Mouse (Mus musculus) spleen, embryonic (tissue): Measurements from ENCODE around the gene Vdac2.

ENCODE experiments used
- CTCF ChIA-PET: fragments of 350-600 bp; sonication (Branson Sonifier 250); formaldehyde crosslinking; loops from one replicate; lab custom pipeline; 2022; lab: Charles Lee

Gene Vdac2

GRCm38 (mm10) chr14:21824938-21825337 is at the start of gene Vdac2:
TSS of gene Vdac2 (plus strand) at chr14:21825238.
- CTCF ChIA-PET, result no interaction called here

- CTCF ChIA-PET, result no interaction called here
Observed at GRCm38 (mm10) chr14:21776201-21776600, 48.8 kb upstream of the Vdac2 start.

GRCm38 (mm10) chr14:21786500-21786899 is 38.5 kb upstream of the Vdac2 start:
- CTCF ChIA-PET, result no interaction called here

DNA sequence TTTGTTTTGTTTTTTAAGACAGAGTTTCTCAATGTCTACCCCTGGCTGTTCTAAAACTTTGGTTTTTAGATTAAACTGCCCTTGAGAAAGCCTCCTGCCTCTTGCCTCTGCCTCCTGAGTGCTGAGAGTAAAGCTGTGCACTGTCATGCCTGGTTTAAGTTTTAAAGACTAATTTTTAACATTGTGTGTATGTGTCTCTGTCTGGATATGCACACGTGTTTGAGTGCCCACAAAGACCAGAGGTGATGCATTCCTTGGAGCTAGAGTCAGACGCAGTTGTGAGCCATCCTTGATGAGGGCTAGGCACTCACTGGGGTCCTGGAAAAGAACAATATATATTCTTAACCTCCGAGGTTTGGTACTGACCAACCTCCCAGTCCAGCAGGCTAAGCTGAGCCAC is 37.7 kb upstream of the Vdac2 start:
- CTCF ChIA-PET, result no interaction called here

- CTCF ChIA-PET, result no interaction called here
Observed at GRCm38 (mm10) chr14:21788121-21788520, 36.9 kb upstream of the Vdac2 start.

GRCm38 (mm10) chr14:21790585-21791251 is 34.3 kb upstream of the Vdac2 start:
- CTCF ChIA-PET, result no interaction called here

- CTCF ChIA-PET, result no interaction called here
Observed at GRCm38 (mm10) chr14:21791722-21792121, 33.3 kb upstream of the Vdac2 start.

DNA sequence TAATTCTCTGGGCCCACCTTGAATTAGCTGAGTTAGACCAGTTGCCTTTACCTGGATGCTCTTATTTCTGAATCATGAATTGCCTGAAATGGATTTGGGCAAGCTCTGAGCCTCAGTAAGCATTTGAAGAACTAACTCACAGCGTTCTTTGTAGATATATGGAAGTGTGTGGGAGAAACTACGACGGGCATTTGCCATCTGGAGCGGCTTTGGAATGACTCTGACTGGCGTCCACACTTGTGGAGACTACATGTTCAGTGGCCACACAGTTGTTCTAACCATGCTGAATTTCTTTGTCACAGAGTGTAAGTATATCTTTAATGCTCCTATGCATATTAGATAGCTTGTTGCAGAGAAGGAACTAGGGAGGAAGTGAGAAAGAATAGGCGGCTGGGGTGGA is 32.8 kb upstream of the Vdac2 start:
- CTCF ChIA-PET, result no interaction called here

GRCm38 (mm10) chr14:21800641-21801040 is 24.4 kb upstream of the Vdac2 start:
- CTCF ChIA-PET, result no interaction called here

- CTCF ChIA-PET, result no interaction called here
Observed at GRCm38 (mm10) chr14:21801624-21802023, 23.4 kb upstream of the Vdac2 start.

DNA sequence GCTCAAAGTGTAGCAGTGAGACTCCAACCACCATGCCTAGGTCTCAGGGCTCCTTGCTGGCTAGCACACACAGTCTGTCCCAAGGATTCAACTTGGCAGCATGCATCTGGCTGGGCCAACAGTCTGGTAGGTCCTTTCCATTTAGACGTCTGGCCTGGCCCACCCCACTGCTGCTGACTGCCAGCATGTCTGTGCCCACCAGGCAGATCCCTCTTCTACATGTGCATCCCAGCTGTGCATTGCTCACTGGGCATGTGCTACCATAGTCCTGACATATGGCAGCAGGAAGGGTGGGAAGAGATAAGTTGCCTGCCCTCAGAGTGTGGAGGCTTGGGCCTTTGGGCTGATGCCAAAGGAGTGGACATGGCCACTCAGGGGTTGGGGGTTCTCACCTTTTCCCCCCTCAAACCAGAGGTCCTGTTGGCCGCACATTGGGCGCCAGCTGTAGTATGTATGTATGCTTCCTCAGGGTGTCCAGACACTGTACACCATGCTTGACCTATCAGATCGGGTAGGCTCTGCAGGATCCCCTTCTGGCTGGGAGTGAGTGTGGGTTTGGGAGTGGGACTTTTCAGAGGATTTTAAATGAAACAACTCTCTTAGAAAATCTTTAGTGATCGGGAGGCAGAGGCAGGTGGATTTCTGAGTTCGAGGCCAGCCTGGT is 22.4 kb upstream of the Vdac2 start:
- CTCF ChIA-PET, result no interaction called here

- CTCF ChIA-PET, result no interaction called here
Observed at GRCm38 (mm10) chr14:21806203-21806602, 18.8 kb upstream of the Vdac2 start.

DNA sequence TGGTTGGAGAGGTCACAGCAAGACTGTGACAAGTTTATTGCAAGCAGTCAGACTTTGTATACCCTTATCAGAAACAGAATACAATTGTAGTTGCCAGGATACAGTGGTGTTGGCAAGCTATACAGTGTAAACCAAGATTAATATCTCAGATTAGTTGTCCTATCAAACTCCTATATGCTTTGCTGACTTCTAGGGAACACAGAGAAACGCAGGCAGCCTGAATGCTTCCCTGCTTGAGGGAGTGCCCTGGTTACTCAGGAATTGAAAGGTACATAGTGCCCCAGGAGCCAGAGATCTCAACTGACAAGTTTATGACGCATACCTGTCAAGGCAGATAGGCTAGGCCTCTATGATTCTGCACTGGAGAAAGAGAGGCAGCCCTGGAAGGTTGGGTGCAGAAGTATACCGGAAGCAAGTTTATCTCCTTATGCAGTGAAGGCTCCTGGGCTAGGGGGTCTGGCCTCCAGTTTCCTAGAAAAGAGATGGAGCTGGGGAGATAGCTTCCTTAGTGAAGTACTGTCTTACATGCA is 18.3 kb upstream of the Vdac2 start:
- CTCF ChIA-PET, result no interaction called here

DNA sequence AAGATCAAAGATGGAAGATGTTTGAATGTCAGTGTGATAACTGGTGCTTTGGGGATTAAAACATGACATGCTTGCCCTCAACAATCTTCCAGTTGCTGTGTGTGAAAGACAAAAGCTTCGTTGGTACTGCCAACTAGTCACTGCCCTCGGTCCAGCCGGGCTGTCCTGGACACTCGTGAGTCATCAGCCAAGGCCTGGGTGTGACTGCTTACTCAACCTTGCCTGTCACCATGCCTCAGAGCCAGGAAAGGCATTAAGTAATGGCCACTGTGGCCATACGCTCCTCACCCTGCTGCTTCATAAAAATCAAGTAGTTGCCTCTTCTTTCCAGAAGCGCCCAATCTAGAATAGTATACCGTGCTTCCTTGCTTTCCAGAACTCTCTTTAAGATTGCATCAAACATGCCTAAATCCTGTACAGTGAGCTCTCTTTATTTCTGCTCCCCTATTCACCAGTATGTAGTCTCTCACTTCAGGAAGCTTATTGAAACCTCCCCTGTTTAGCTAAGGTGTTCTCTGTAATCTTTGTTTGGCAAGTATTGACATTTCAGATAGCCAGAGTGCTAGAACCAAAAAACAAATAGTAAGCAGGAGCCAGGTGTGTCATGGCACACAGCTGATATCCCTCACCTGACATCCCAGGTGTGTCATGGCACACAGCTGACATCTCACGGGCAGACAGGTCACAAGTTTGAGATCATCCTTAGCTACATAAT is 16.7 kb upstream of the Vdac2 start:
- CTCF ChIA-PET, result no interaction called here

DNA sequence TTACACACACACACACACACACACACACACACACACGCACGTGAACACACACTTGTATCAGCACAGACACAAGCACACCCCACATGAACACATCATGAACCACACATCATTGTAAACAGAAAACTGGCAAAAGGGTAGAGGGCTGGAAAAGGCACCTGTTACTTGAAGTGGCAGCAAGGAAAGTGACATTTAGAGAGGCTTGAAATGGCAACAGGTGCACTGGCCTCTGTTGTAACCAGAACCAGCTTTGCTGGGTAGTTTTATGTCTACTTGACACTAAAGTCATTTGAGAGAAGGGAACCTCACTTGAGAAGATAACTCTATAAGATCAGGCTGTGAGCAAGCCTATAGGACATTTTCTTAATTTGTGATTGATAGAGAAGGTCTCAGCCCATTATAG is 15.6 kb upstream of the Vdac2 start:
- CTCF ChIA-PET, result no interaction called here

GRCm38 (mm10) chr14:21811301-21811700 is 13.7 kb upstream of the Vdac2 start:
- CTCF ChIA-PET, result interaction anchor here (0.5 kb wide), 1 partner anchor 26 kb away, joined by 3 read pairs; no protein-coding TSS in a partner anchor

DNA sequence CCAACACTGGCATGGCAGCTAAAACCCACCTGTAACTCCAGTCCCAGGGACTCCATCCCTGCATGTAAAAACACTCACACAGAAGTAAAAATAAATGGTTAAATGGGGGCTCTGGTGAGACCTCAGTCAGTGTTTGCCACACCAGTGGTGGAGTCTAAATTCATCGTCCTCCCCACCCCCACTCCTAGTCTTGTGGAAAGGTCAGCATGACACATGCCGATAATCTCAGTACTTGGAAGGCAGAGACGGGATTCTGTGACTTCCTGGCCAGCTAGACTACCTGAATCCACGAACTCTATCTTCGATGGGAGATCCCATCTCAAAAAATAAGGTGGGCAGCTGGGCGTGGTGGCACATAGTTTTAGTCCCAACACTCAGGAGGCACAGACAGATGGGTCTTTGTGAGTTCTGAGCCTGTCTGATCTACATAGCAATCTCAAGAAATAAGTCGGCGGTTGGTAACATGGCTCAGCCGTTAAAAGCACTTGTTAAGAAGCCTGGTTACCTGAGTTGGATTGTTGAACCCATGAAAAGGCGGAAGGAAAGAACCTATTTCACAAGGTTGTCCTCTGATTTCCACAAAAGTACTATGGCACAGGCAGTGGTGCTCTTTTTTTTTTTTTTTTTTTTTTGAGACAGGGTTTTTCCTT is 13.2 kb upstream of the Vdac2 start:
- CTCF ChIA-PET, result interaction anchor here (0.5 to 1.0 kb wide), 3 partner anchors 26 to 38 kb away, joined by 3 to 8 read pairs (median 4); no protein-coding TSS in a partner anchor

DNA sequence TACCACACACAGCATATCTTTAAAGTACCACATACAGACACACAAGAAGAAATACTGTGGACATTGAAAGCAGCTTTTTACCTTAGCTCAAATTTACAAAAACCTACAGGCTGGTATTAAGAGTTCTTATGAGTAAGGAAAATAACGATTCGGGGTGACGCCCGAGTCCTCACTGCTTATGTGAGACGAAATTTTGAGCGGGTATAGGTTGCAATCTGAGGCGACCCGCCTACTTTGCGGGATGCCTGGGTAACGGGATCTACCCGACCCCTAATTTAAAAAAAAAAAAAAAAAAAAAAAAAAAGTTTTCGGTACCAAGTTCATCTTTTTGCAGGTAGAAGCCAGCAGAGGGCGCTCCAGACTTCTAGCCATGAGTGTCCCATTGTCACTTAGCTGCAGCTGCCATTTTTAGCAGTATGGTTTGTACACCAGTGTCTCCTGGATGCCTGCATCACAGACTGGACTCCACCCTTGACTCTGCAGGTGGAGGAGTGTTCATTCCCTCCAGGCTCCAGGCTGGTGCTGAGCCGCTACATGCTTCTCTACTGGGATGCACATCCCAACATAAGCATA is 12.4 kb upstream of the Vdac2 start:
- CTCF ChIA-PET, result interaction anchor here (1.0 kb wide), 1 partner anchor 37 kb away, joined by 4 read pairs; no protein-coding TSS in a partner anchor

DNA sequence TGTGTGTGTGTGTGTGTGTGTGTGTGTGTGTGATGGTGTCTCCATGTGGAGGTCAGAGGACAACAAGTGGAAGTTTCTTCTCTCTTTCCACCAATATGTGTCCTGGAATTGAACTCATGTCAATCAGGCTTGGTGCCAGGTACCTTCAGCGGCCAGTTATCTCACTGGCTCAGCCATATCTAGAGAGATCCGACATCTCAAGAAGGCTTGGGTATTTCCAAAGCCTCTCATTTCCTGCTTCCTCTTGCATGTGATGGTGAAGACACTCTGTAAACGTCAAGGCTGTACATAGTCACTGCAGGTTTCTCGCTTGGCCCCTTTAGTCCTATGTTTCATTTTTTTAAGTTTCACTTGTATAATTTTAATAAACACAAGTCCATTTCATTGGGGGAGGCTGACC is 11.8 kb upstream of the Vdac2 start:
- CTCF ChIA-PET, result interaction anchor here (1.2 kb wide), 1 partner anchor 38 kb away, joined by 3 read pairs; no protein-coding TSS in a partner anchor

GRCm38 (mm10) chr14:21813847-21814246 is 11.2 kb upstream of the Vdac2 start:
- CTCF ChIA-PET, result interaction anchor here (0.6 to 1.2 kb wide), 3 partner anchors 8 to 227 kb away, joined by 3 to 4 read pairs (median 3); no protein-coding TSS in a partner anchor

DNA sequence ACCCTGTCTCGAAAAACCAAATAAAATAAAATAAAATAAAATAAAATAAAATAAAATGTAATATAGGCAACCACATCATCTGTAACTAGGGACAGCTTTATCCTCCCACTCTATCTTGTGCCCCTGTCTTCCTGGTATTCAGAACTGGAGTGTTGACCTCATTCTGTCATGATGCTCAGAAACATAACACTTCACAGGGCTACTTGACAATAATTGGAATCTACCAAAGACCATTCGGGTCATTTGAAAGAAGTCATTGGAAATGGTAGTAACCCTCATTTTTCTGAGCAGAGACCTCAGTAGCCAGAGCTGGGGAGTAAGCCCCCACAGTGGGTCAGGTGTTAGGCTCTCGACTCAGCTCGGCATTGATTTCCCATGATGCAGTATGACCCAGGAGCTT is 10.4 kb upstream of the Vdac2 start:
- CTCF ChIA-PET, result interaction anchor here (1.0 to 1.2 kb wide), 2 partner anchors 8 to 37 kb away, joined by 3 read pairs; no protein-coding TSS in a partner anchor
